Mouse (Mus musculus) heart, adult 2 months (tissue): ENCODE measurements around the gene Trdn.

Experiments used
- CTCF ChIP-seq: fragments of 200-600 bp; IDR thresholded peaks from 2 replicates; pipeline ENCODE4 v1.8.1; 2022; ENCODE audit warnings: antibody characterized with exemption, mild to moderate bottlenecking, moderate library complexity
- EP300 ChIP-seq: fragments of 200-500 bp; IDR thresholded peaks from 2 replicates; pipeline ENCODE4 v1.6.1; 2011; ENCODE audit warnings: low read depth, low read length, control low read depth; ENCODE audit not compliant: insufficient read depth
- POLR2A ChIP-seq: fragments of 200-500 bp; IDR thresholded peaks from 2 replicates; pipeline ENCODE4 v1.6.1; 2011; ENCODE audit warnings: mild to moderate bottlenecking, low read depth, low read length, control low read depth; ENCODE audit not compliant: insufficient read depth

GRCm38 (mm10) chr10:33198257-33198656, 117.9 kb downstream of the Trdn start:
- TF ChIP-seq EP300 (no peak), CTCF (peak; percentile 37), POLR2A (no peak)
